Mouse (Mus musculus) right cerebral cortex, adult 2 months (tissue): ENCODE results near the gene Strip1.

Experiments
- DNase-seq, 2 experiments: peaks; one replicate each; pipeline ENCODE4 v3.0.0; 2021 to 2022; ENCODE audit warnings: low spot score in 2 of 2

Strip1 gene

DNA sequence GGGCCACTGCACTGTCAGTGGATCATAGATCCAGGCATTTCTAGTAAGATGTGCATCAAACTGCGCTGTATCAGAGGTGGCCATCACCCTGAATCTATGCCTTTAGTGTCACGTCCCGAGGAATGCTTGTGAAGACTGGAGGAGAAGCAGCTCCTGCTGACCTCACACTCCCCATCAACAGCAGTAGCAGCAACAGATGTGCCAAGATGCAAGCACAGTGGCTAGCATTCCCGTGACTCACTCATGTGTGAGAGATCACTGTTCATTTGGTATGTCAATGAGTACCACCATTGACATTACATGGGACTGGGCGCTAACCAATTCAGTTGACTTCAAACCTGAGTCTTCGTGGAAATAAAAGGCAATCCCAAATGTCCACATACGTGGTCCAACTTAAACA, 3.9 kb downstream of the Strip1 start:
- DNase-seq, result no peak

DNA sequence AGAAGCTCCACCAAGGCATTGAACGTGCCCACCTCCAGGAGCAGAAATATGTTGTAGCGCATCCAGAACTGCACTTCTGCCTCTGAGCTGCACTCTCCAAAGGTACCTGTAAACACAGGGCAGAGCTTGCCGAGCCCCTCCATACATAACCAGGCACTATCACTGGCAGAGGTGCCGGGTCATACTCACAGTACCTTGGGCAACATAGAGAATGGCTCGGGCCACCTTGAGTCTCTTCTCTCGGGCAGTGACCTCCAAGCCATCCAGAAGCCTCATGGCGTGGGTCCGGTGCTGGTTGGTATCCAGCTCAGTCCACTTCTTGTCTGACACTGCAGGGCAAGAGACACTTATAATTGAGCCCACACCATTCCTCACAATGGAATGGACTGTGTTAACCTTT, 4.7 kb downstream of the Strip1 start:
- no peak for DNase-seq

DNA sequence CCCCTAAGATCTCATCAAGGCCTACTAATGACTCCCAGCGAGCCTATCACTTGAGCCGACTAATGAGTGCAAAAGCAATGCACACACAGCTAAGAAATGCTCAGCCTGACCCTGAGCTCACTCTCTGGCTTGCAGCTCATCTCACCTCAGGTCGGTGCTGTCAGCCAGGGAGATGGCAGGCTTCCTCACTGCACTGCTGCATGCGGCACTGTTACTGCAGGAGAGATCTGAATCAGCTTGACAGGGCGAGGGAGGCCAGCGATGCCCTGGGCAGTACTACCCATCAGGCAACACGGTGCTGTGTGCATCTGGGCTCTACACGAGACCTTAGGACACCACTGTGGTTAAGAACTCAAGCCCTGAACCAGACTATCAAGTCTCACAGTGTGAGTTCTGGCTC, 6.0 kb downstream of the Strip1 start:
- DNase-seq, result no peak

DNA sequence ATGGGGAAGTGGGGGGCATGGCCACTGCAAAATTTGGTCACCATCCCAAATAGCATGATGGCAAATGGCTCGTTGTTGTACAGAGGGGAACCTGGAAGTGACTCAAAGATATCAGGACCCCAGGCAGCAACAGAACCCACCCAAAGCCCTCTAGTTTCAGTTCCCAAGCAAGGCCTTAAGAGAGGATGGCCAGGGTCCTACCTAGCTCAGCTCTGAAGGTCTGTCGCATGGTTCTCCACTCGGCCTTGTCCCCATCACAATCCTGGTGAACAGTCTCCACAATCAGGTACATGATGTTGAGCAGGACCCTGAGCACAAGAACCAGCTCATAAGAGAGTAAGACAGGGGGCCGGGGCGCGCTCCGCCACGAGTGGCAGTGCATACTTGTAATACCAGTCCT, 7.1 kb downstream of the Strip1 start:
- no peak for DNase-seq

DNA sequence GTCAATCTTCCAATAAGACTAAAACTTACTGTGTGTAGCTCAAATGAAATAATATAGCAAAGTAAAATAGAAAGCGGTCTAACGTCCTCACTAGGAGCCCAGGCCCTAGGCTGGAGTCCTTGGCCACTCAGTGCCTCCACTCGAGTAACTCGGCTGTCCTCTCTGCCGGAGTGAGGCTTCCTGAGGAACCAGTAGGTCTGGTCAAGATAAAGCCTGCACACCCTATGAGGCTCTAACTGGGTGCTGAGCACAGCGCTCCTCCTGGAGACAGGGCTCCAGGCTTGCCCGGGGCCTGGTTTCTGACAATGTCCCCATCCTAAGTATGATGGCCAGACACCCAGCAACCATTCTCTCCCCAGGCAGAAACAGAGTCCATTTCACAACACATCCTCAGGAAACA, 9.0 kb downstream of the Strip1 start:
- no peak for DNase-seq

DNA sequence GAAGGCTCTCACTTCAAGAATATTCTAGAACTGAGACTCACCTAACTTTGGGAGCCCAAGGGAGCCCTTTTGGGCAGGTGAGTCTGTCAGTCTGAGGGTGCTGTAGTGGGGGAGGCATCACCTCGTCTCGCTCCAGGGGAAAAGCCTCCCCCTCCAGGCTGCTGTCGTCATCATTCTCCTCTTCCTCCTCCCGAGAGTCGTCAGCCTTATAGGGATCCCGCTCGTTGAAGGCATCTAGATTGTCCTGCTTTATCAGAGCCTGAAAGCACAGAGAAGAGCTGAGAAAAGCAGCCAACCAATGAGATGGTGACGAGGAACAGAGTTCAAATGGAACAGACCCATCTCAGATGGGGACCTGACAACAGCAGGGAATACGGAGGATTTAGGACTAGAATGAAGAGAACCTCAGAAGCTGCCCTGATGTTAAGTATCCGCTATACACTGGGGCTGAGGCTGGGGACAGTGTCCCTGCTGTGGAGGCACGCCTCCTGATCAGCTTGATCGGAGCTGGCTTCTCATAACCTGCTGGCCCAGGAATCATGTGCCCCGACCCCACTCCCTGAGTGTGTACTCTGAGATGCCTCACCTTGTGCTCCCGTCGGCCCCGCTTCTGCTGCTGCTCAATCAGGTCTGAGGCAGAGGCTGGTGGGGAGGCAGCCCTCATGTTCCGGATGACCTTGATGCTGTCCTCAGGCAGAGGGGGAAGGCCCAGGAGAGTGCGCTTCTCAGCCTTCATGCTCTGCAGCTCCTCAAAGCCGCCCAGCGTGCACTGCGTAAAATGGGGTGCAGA, 10.0 kb downstream of the Strip1 start:
- DNase-seq, result no peak

DNA sequence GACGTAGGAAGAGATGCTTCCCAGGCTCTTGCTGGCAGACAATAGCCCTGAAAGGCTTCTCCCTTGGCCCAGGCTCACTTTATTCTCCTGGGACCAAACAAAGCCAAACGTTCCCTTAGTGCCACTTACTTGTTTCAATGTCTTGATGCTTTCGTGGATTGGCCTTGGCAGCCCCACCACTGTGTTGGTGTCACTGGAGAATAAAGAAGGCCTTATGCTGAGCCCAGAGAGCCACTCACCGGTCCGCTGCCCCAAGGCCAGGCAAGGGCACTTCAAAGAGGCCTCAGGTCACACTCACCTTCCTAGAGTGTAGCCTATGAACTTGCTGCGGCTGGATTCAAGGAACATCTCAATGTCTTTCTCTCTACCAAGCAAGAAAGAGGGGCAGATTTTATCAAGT, 11.6 kb downstream of the Strip1 start:
- DNase-seq, result no peak

DNA sequence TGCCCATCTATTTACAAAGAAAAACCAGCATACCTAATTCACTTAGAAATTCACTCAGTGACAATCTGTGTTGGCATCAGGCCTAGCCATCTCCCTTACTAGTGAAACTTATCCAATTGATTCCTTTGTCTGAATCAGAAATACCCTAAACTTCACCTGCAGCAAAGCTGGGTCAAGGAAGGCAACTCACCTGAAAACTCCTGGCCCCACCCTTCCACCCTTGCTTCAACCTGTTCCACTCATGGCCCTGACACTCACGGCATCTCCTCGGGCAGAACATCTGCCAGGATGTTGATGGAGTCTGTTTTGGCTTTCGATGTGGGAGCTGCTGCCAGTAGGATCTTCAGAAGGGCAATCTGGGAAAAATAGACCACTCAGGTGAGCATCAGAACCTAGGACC, 13.7 kb downstream of the Strip1 start:
- DNase-seq, result no peak

DNA sequence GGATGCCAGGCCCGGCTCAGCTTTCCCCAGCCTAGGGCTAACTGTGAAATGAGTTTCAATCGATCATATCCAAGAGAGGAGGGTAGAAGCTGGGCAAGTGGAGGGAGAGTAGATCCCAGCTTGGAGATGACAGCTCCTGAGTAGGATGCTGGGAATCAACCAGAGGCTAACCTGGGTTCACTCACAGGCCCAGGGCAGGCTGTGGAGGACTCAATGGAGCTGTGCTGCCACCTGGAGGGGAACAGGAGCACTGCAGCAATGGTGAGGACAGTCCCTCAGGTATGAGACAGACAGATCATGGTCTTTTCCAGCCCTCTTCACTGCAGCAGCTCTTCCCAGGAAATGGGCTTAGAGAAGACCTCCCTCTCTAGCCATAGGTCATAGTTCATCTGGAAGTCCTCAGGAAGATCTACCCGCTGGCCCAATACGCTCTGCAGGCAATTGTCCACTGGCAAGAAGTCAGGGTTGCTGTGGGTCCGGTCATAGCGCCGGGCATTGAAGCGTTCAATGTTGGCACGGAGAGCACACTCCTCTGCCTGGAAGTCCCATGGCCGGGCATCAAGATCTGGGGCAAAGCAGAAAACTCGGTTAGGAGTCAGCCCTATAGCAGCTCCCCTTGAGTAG, 18.5 kb downstream of the Strip1 start:
- DNase-seq, result peak; percentile 80 to 81

DNA sequence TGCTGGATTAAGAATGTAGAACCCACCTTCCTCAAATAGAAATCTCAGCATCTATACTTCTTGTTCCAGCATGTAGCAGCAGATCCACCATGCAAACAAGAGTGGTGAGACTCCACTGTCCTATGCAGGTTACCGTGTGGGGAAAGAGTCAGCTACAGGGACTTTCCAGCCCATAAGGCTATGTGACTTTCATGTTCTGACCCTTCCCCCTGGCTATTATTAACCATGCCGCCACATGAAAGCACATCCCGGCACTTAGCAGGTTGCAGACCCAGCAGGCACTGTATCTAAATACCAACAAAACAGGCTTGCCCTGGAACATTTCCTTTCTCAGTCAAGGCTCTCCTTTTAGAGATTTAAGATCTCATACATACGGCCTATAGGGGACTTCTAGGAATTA, 20.1 kb downstream of the Strip1 start:
- DNase-seq, result no peak

DNA sequence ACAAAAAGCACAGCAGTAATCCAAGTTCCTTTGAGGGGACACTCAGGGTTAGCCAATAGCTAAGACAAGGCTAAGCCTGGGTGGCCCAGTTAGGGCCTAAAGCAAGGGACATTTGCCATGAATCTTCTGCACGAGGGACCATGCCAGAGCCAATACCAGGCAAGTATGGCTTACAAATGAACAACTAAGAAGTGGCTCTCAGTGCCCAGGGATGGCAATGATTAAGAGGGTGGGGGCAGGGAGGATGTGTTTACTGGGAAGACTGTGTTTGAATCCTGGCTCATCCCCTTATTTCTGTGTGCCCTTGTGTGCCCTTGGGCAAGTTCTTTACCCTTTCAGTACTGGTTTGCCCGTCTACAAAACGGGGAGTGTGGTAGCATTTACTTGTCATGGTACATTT, 22.1 kb downstream of the Strip1 start:
- DNase-seq, result no peak

DNA sequence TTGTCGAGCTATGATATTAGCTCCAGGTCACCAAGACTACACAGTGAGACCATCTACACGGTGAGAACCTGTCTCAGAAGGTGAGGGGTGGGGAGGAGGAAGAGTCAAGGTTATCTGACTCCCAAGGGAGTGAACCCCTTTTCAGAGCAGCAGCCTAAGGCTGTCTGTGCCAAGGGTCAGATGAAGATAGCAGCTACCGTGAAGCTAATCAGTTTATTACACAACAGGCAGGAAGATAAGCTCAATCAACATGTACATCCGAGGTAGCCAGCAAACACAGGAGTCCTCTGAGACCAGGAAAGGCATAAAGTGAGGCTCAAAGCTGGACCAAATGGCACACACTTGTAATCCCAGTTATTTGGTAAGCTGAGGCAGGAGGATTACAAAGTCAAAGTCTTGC, 22.7 kb downstream of the Strip1 start:
- DNase-seq, result no peak

DNA sequence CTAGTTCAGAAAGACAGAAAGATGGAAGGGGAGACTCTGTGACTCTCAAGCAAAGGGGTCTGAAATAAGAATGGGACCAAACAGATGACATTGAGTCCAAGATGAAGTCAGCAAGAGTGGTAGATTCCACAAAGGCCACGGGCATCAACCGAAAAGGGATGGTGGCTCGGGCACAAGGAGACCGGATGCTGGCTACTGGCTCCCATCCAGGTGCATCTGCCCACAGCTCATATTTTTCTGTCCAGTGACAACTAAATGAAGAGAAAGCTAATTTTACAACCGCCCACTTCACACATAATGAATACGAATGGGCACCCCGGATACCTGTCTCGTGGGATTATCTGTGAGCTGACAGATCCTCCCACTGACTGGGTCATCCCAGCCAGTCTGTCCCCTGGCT, 24.3 kb downstream of the Strip1 start:
- DNase-seq, result no peak

DNA sequence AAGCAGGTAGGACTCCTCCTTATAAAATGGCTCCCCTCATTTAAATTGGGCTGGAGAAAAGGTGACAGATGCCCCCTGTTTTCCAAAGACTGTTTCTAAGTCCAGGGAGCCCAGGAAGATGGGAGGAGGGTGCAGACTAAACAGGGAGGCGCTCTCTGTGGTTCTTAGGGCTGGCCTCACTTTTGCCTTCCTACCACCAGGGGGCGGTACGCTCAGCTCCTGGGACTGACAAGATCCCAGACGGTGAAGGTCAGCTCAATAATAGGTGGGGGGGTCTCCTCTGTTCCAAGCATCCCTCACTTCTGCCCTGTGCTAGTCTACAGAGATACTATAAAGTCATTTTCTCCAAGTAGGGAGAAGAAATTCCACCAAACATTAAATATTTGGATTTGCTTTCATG, 26.2 kb downstream of the Strip1 start:
- DNase-seq, result peak in 1 of 2 experiments; percentile 43

DNA sequence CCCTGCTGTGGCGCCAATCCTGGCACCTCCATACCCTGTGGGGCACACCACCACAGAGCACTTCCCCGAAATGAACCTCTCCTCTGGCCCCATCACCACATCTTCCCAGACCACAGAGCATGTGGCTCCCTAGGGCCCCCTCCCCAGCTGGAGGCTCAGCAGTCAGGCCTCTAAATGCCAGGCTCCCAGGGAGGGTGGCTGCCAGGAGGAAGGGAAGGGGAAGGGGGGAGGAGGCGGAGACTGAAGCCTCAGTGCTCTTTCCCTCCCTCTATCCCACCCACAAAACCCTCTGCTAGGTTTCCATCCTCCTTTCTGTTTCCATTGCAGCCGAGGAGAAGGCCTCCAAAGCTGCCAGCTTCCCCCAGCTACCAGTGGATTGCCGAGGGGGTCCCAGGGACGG, 31.4 kb downstream of the Strip1 start:
- no peak for DNase-seq

DNA sequence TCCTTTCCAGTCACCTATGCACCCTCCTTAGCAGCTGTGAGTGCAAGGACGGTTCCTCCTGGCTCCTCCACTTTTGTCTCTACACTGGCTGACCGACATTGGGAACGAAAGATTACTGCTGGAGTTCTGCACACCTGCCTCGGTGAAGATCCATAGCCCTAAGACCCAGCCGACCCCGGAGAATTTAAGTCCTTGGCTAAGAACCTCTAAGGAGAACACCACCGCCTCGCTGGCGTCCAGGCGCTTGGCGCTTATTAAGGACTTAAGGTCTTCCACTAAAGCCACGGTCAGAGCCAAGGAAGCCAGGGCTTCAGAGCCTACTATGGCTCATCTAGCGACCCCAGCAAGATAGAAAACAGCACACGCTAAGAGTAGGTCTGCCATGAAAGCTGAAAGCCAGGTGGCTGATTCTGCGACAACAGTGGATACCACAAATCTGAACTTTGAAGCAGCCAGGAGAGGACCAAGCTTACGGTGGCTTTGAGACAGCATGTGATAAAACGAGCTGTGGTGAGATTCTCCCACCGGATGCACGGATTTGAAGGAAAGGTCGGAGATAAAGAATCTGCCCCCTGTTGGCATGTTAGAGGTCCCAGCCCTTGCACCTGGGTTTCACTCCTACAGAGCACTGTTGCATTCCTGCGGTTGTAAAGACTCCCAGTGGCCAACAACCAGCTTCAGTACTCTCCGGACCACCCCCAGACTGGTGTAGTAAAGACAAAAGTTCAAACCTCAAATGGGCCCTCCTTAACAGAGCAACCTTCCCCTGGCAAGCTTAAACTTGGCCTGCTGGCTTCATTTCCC, 33.7 kb downstream of the Strip1 start:
- DNase-seq, result no peak

DNA sequence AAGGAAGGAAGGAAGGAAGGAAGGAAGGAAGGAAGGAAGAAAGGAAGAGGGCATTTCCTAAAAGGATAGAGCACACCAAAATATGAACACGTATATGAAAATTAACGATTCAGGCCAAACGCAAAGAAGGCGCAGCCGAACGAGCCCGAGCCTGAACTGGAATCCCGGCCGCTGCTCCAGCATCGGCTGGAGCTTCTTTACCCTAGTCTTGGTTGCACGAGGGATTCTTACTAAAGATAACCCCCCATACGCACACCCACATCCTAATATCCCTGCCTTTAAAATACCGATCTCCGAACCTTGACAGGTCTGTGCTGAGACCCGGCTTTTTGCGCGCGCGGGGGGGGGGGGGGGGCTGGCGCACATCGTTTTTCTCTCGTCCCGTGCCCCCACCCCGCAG, 34.4 kb downstream of the Strip1 start:
- DNase-seq, result no peak

DNA sequence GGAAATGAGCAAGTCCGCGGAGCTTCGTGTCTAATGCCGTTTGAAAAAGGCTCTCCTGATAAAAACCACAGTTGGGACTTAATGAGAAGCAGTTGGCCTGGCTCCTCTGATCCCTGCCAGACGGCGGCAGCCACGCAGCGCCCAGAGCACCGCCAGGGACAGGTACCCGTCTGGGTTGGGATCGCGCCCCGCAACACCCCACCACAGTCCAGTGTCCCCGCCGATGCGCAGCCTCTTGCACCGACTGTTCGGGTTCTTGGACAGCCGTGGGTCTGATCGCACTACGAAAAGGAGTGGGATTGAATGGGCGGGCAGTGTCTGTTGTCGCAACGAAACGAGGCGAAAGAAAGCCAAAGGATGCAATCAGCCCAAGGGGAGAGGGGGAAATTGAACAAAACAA, 34.9 kb downstream of the Strip1 start:
- DNase-seq, result peak in 1 of 2 experiments; percentile 10

DNA sequence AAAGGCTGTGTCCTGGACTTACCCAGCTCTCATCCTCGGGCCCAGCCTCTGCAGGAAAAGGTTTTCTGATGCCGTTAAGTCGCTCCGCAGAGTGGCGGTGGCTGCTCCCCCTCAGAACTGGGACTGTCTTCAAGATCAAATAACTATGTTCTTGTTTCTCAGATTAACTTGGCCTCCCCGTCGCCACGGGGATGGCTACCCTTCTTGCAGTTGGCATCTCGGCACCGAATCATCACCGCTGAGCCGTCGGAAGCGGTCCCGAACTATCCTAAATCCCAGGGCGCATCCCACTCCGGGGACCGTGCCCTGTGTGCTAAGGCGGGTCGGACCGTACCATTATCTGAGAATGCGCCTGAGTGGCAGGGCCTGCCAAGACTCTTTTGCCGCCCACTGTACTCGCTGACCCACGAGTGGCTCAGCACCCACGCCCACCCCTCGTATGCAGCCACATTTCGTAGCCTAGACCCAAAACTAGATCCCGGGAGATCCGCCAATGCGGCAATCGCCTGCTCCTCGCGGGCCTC, 35.5 kb downstream of the Strip1 start:
- no peak for DNase-seq

DNA sequence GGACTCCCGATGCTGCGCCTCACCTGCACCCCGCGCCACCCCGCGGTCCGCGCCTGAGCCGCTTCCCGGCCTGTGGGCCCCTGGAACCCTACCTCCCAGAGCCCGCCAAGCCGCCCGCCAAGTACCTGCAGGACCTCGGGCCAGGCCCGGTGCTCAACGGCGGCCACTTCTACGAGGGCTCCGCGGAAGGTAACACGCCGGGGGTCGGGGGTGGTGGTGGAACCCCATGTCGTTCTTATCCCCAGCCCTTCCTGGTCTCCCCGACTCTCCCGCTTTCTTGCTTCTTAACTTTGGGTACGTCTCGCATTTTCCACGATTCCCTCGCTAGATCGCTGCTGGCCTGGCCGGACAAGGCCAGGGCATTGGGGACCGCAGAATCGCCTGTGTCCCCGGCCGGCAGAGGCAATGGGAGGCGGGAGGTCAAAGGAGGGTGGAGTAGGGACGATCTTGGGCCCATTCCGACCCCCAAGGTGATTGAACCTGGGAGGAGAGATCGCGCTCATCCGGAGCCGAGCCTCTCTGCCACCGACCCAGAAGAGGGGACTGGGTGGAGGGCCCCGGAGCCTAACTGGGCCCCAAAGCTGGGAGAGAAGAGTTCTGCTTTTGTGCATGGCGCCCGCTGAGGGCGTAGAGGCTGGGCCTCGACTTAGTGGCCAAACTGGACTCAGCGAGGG, 36.1 kb downstream of the Strip1 start:
- DNase-seq, result no peak

DNA sequence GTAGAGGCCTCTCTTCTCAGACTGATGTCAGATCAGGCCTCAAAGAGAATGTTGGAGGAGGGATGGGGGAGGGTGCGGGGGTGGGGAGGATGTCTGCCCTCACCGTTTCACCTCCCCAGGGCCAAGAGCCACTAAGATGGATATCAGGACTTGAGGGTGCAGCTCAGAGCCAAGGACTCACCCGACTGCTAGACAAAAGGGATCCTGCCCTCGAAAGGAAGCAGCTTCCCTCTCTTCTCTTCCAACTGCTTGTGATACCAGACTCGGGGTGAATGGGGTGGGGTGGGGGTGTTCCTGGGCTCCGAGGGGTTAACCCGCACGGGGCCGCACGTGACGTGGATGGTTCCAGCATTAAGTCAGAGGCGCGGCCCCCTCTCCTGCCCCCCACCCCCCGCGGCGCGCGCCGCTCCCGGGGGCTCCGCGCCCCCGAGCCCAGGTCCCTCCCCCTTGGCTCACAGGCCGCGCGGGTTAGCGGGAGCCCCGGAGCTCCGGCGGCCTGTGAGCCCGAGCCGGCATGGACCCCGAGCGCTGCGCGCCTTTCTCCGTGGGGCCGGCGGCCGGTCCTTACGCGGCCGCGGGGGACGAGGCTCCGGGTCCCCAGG, 36.7 kb downstream of the Strip1 start, which contains the start of gene Alx3:
Gene Alx3, plus strand, starts transcription at position 370 of the 602 bp plus-strand sequence.
- no peak for DNase-seq

DNA sequence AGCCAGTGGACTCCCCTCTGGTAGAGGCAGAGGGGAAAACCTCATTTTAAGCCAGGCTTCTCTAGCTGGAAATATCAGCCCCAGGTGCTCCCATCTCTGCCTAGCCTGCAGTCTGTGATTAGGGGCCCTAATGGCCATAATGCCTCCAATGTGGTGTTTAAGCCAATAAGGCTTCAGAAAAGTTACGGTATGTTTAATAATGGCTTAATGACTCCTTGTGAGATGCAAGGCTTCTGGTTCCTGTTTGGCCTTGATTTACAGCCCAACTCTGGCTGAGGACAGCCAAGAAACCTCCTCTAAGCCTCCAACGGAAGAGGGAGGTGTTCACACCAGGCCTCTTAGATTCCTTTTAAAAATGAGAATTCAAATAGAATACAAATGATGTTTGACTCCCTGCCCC, 37.9 kb downstream of the Strip1 start:
- no peak for DNase-seq
